In the genomic region with DNA sequence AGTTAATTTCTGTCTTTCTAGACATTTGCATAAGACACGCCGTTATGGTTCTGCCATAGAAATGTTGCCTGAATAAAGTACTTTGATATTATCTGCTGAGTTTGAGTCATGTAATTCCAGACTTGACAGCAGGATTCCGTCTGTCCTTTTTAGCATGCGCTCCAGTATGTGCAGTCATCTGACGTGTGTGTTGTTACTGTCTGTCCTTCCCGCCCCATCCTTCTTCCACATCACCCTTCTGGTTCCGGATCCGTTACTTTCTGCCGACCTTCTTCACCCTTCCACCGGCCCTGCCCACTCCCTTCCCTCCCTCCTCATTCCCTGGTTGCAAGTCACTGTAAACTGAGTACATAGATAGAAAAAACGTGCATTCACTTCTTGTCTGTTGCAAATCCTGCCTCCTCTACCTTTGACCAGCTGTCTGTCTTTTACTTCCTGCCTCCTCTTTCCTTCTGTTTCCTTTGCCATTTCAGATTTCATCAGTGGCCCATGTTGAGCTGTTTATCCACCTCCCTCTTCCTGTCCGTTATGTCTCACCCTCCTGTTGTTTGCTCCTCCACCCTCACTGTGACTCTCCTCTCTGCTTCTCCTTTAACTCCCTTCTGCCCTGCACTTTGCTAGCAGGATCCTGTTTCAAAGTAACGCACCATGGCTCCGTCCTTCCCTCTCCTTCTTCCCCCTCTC, we compare ENCODE assay signal across 22 mouse cellular contexts.
DNase-seq lines count a peak whose midpoint lies in the region; ATAC-seq and TF ChIP-seq lines count a peak whose summit lies in the region.
"Had no signal": no experiment of that assay in that cellular context is flagged by ENCODE, and none has a peak within 500 bp of the region (broad histone marks: within the 10 kb centered on the region; RNA-seq: fewer than 3 reads in every experiment).

No protein-coding gene starts in this region.

- H3K9me3 ChIP-seq in kidney, embryonic 16.5 days (ENCODE audit: low read length): no peaks in the 10 kb centered on the region
- no peaks in the 10 kb centered on the region for H3K9me3 ChIP-seq in liver, embryonic 12.5 days (replicated peaks)
- no peaks in the 10 kb centered on the region for H3K9me3 ChIP-seq in liver, postnatal 0 days (ENCODE audit: low read length)
- H3K9me3 ChIP-seq in forebrain, embryonic 16.5 days (ENCODE audit: control insufficient read depth, low read length): no peaks in the 10 kb centered on the region
- H3K9me3 ChIP-seq: hindbrain, embryonic 12.5 days; midbrain, embryonic 15.5 days had no signal

- 0 out of 2 replicates have a peak overlapping the region, but pooled peaks have one; percentile 7 for H3K4me2 ChIP-seq in kidney, embryonic 16.5 days (replicated peaks; ENCODE audit: low read depth, low read length)
- no peak overlapping the region for H3K4me2 ChIP-seq in liver, embryonic 12.5 days
- H3K4me2 ChIP-seq in liver, postnatal 0 days (ENCODE audit: low read depth, low read length): no peak overlapping the region
- H3K4me2 ChIP-seq in forebrain, embryonic 16.5 days (ENCODE audit: low read length): no peak overlapping the region
- H3K4me2 ChIP-seq: hindbrain, embryonic 12.5 days; midbrain, embryonic 15.5 days had no signal

- 26% methylated on average over 14 of the region's 14 CpGs for WGBS in kidney, embryonic 16.5 days
- WGBS in liver, embryonic 12.5 days (ENCODE audit: insufficient replicate concordance): 33% methylated on average over 14 of the region's 14 CpGs
- WGBS in liver, postnatal 0 days (ENCODE audit: insufficient replicate concordance): 33% methylated on average over 14 of the region's 14 CpGs
- 77% methylated on average over 14 of the region's 14 CpGs for WGBS in forebrain, embryonic 16.5 days

- no peak overlapping the region for H3K9ac ChIP-seq in kidney, embryonic 16.5 days (replicated peaks; ENCODE audit: low read length)
- 0 out of 2 replicates have a peak overlapping the region, but pooled peaks have one; percentile 4 for H3K9ac ChIP-seq in liver, embryonic 12.5 days
- H3K9ac ChIP-seq in liver, postnatal 0 days (replicated peaks): no peak overlapping the region
- no peak overlapping the region for H3K9ac ChIP-seq in forebrain, embryonic 16.5 days (replicated peaks; ENCODE audit: low read depth, low read length)
- H3K9ac ChIP-seq: hindbrain, embryonic 12.5 days; liver, embryonic 14.5 days; midbrain, embryonic 15.5 days had no signal

- peaks cover 24% of the 10 kb centered on the region for H3K4me1 ChIP-seq in kidney, embryonic 16.5 days (ENCODE audit: insufficient read depth, low read length)
- H3K4me1 ChIP-seq in liver, embryonic 12.5 days: peaks cover 31% of the 10 kb centered on the region
- 0 out of 2 replicates have a peak, but pooled peaks cover 3% of the 10 kb centered on the region for H3K4me1 ChIP-seq in liver, postnatal 0 days (ENCODE audit: insufficient read depth)
- peaks cover 6% of the 10 kb centered on the region for H3K4me1 ChIP-seq in forebrain, embryonic 16.5 days (replicated peaks; ENCODE audit: control insufficient read depth, insufficient read depth, low read length)

- no peak overlapping the region for H3K4me3 ChIP-seq in kidney, embryonic 16.5 days (ENCODE audit: low read length)
- H3K4me3 ChIP-seq in liver, embryonic 12.5 days: no peak overlapping the region
- H3K4me3 ChIP-seq in liver, postnatal 0 days (ENCODE audit: low read depth, low read length): no peak overlapping the region
- no peak overlapping the region for H3K4me3 ChIP-seq in forebrain, embryonic 16.5 days (replicated peaks; ENCODE audit: low read length)
- H3K4me3 ChIP-seq: hindbrain, embryonic 12.5 days; midbrain, embryonic 15.5 days had no signal

- no peaks in the 10 kb centered on the region for H3K36me3 ChIP-seq in kidney, embryonic 16.5 days (ENCODE audit: insufficient read depth, low read length)
- peaks cover 2% of the 10 kb centered on the region; the same call in 1 of the 2 replicates for H3K36me3 ChIP-seq in liver, embryonic 12.5 days
- H3K36me3 ChIP-seq in liver, postnatal 0 days (replicated peaks; ENCODE audit: insufficient read depth, low read length): no peaks in the 10 kb centered on the region
- H3K36me3 ChIP-seq in forebrain, embryonic 16.5 days (ENCODE audit: control insufficient read depth, insufficient read depth): no peaks in the 10 kb centered on the region
- H3K36me3 ChIP-seq: hindbrain, embryonic 12.5 days; midbrain, embryonic 15.5 days had no signal

- peak; percentile 66 for ATAC-seq in kidney, embryonic 16.5 days (ENCODE audit: low FRiP score, low TSS enrichment)
- ATAC-seq in liver, embryonic 12.5 days: no peak
- no peak for ATAC-seq in liver, postnatal 0 days
- ATAC-seq in hematopoietic stem cell, adult 5-6 weeks (replicated peaks in 1 of 2; ENCODE audit: insufficient read depth in 1 of 2, low FRiP score in 2 of 2, low TSS enrichment in 1 of 2, low read depth in 1 of 2, poor library complexity in 2 of 2, severe bottlenecking in 2 of 2): peak; percentile 63 to 69
- 0 out of 2 replicates have a peak, but pooled peaks have one; percentile 18 for ATAC-seq in megakaryocyte-erythroid progenitor cell, adult 5-6 weeks (replicated peaks; ENCODE audit: low FRiP score, low TSS enrichment, poor library complexity, severe bottlenecking)
- no peak; the same call in 1 of the 2 replicates for ATAC-seq in forebrain, embryonic 16.5 days
- ATAC-seq: inflammation-experienced regulatory T-cells, adult 6 months; midbrain, embryonic 15.5 days; Patski had no signal

- DNase-seq in kidney, postnatal 14 days: no peak
- no peak for DNase-seq in liver, postnatal 0 days
- no peak for DNase-seq in cerebellum, postnatal 25 days
- DNase-seq: adrenal gland, postnatal 10 days; cerebellum, adult 9-11 months; embryo, embryonic 11 days; gastrocnemius, postnatal 14 days; heart, postnatal 10 days; kidney, adult 2 months; left cerebral cortex, postnatal 4 days; retina, postnatal 1 day; thymus, adult 2 months had no signal

- H3K27ac ChIP-seq in kidney, embryonic 16.5 days (ENCODE audit: low read length): peak overlapping the region; percentile 36; the same call in 1 of the 2 replicates
- H3K27ac ChIP-seq in liver, embryonic 12.5 days: no peak overlapping the region
- H3K27ac ChIP-seq in liver, postnatal 0 days (ENCODE audit: low read depth): no peak overlapping the region
- H3K27ac ChIP-seq in forebrain, embryonic 16.5 days (ENCODE audit: low read length): no peak overlapping the region
- H3K27ac ChIP-seq: hindbrain, embryonic 12.5 days; liver, embryonic 14.5 days; midbrain, embryonic 15.5 days had no signal

- no peak for TF ChIP-seq EP300 in liver, postnatal 0 days (IDR thresholded peaks at IDR 0.05; ENCODE audit: low read depth)

- no peaks in the 10 kb centered on the region for H3K27me3 ChIP-seq in kidney, embryonic 16.5 days (ENCODE audit: insufficient read depth, low read length)
- no peaks in the 10 kb centered on the region for H3K27me3 ChIP-seq in liver, embryonic 12.5 days (replicated peaks)
- H3K27me3 ChIP-seq in liver, postnatal 0 days (ENCODE audit: insufficient read depth, low read length): no peaks in the 10 kb centered on the region
- no peaks in the 10 kb centered on the region for H3K27me3 ChIP-seq in forebrain, embryonic 16.5 days (replicated peaks; ENCODE audit: control insufficient read depth, insufficient read depth, low read length)
- H3K27me3 ChIP-seq: hindbrain, embryonic 12.5 days; midbrain, embryonic 15.5 days; Patski had no signal

- TF ChIP-seq CTCF in liver, postnatal 0 days (IDR thresholded peaks at IDR 0.05; ENCODE audit: low read depth): no peak

Comparison
In these comparisons a context has a peak if more than half of its experiments do, and no peak if none do; other contexts are left out.
1. ATAC-seq: peak in kidney, embryonic 16.5 days (single experiment), hematopoietic stem cell, adult 5-6 weeks (2 of 2) and megakaryocyte-erythroid progenitor cell, adult 5-6 weeks (single experiment); none in liver, embryonic 12.5 days (single experiment), liver, postnatal 0 days (single experiment) and forebrain, embryonic 16.5 days (single experiment).